Mouse (Mus musculus): Measurements from ENCODE around the gene Hs3st1. TPM values are rescaled to one million over a fixed set of nuclear protein-coding genes. Genes with fewer than 3 reads are reported as not detected.

The Hs3st1 gene
- polyA plus RNA-seq, 1 experiment from 2014 or later = 50.8 TPM

GRCm38 (mm10) chr5:39615202-39615601 is 140.1 kb downstream of the Hs3st1 start:
- H3K36me3 ChIP-seq (ENCODE audit: control insufficient read depth, insufficient read depth, low read length) = no peaks in the 10 kb centered on the region
- H3K9ac ChIP-seq (replicated peaks; ENCODE audit: low read depth, low read length) = no peak overlapping the region
- ATAC-seq (ENCODE audit: low read depth) = 0 out of 2 replicates have a peak, but pooled peaks have one; percentile 41
- H3K4me2 ChIP-seq (ENCODE audit: low read depth, low read length) = no peak overlapping the region
- 87% methylated on average over 7 of the region's 7 CpGs for WGBS
- no peaks in the 10 kb centered on the region for H3K4me1 ChIP-seq (ENCODE audit: control insufficient read depth, insufficient read depth, low read length)
- H3K9me3 ChIP-seq (ENCODE audit: control insufficient read depth, low read length) = no peaks in the 10 kb centered on the region
- no peak overlapping the region for H3K27ac ChIP-seq (ENCODE audit: low read depth, low read length)
- H3K4me3 ChIP-seq (ENCODE audit: low read depth, low read length) = no peak overlapping the region
- H3K27me3 ChIP-seq (ENCODE audit: control insufficient read depth, insufficient read depth, low read length) = no peaks in the 10 kb centered on the region

- no peak overlapping the region for H3K4me3 ChIP-seq (ENCODE audit: low read depth, low read length)
- no peaks in the 10 kb centered on the region for H3K36me3 ChIP-seq (ENCODE audit: control insufficient read depth, insufficient read depth, low read length)
- no peaks in the 10 kb centered on the region for H3K4me1 ChIP-seq (ENCODE audit: control insufficient read depth, insufficient read depth, low read length)
- no peak for ATAC-seq (ENCODE audit: low read depth)
- no peaks in the 10 kb centered on the region for H3K27me3 ChIP-seq (ENCODE audit: control insufficient read depth, insufficient read depth, low read length)
- no peak overlapping the region for H3K4me2 ChIP-seq (ENCODE audit: low read depth, low read length)
- no peak overlapping the region for H3K9ac ChIP-seq (replicated peaks; ENCODE audit: low read depth, low read length)
- 92% methylated on average over 2 of the region's 2 CpGs for WGBS
- no peaks in the 10 kb centered on the region for H3K9me3 ChIP-seq (ENCODE audit: control insufficient read depth, low read length)
- no peak overlapping the region for H3K27ac ChIP-seq (ENCODE audit: low read depth, low read length)
Measured at GRCm38 (mm10) chr5:39613534-39613933, 141.7 kb downstream of the Hs3st1 start.

GRCm38 (mm10) chr5:39612240-39612639 is 143.0 kb downstream of the Hs3st1 start:
- no peak for ATAC-seq (ENCODE audit: low read depth)
- no peak overlapping the region for H3K4me2 ChIP-seq (ENCODE audit: low read depth, low read length)
- H3K27me3 ChIP-seq (ENCODE audit: control insufficient read depth, insufficient read depth, low read length) = no peaks in the 10 kb centered on the region
- no peak overlapping the region for H3K27ac ChIP-seq (ENCODE audit: low read depth, low read length)
- no peaks in the 10 kb centered on the region for H3K36me3 ChIP-seq (ENCODE audit: control insufficient read depth, insufficient read depth, low read length)
- no peaks in the 10 kb centered on the region for H3K9me3 ChIP-seq (ENCODE audit: control insufficient read depth, low read length)
- no peak overlapping the region for H3K9ac ChIP-seq (replicated peaks; ENCODE audit: low read depth, low read length)
- H3K4me1 ChIP-seq (ENCODE audit: control insufficient read depth, insufficient read depth, low read length) = no peaks in the 10 kb centered on the region
- 87% methylated on average over 2 of the region's 2 CpGs for WGBS
- no peak overlapping the region for H3K4me3 ChIP-seq (ENCODE audit: low read depth, low read length)

GRCm38 (mm10) chr5:39608260-39608659 is 147.0 kb downstream of the Hs3st1 start:
- Histone ChIP-seq H3K9ac (replicated peaks; ENCODE audit: low read depth, low read length) (no peak overlapping the region), H3K27me3 (ENCODE audit: control insufficient read depth, insufficient read depth, low read length) (no peaks in the 10 kb centered on the region), H3K9me3 (ENCODE audit: control insufficient read depth, low read length) (no peaks in the 10 kb centered on the region), H3K4me1 (ENCODE audit: control insufficient read depth, insufficient read depth, low read length) (no peaks in the 10 kb centered on the region), H3K36me3 (ENCODE audit: control insufficient read depth, insufficient read depth, low read length) (no peaks in the 10 kb centered on the region), H3K27ac (ENCODE audit: low read depth, low read length) (no peak overlapping the region), H3K4me2 (ENCODE audit: low read depth, low read length) (no peak overlapping the region), H3K4me3 (ENCODE audit: low read depth, low read length) (no peak overlapping the region)
- peak; percentile 70 for ATAC-seq (ENCODE audit: low read depth)
- WGBS = 36% methylated on average over 1 of the region's 1 CpGs

- WGBS = 82% methylated on average over 2 of the region's 2 CpGs
- H3K9me3 ChIP-seq (ENCODE audit: control insufficient read depth, low read length) = no peaks in the 10 kb centered on the region
- no peak overlapping the region for H3K4me3 ChIP-seq (ENCODE audit: low read depth, low read length)
- no peak for ATAC-seq (ENCODE audit: low read depth)
- H3K27me3 ChIP-seq (ENCODE audit: control insufficient read depth, insufficient read depth, low read length) = no peaks in the 10 kb centered on the region
- no peak overlapping the region for H3K9ac ChIP-seq (replicated peaks; ENCODE audit: low read depth, low read length)
- H3K4me2 ChIP-seq (ENCODE audit: low read depth, low read length) = no peak overlapping the region
- no peaks in the 10 kb centered on the region for H3K4me1 ChIP-seq (ENCODE audit: control insufficient read depth, insufficient read depth, low read length)
- no peak overlapping the region for H3K27ac ChIP-seq (ENCODE audit: low read depth, low read length)
- H3K36me3 ChIP-seq (ENCODE audit: control insufficient read depth, insufficient read depth, low read length) = no peaks in the 10 kb centered on the region
Measured at GRCm38 (mm10) chr5:39594737-39595136, 160.5 kb downstream of the Hs3st1 start.

Data from neural tube, embryonic 14.5 days (tissue).